Mouse (Mus musculus) brain, embryonic 18.5 days (tissue): ENCODE data around the gene Khdrbs2.
A peak's percentile ranks its signal among the peaks of the same experiment; 100 is the strongest.
"Not testable (repeated sequence)": the region's sequence is repeated elsewhere in the genome, so short reads cannot be mapped to it uniquely, and the experiment has no call there.

Experiments used
- DNase-seq: peaks from one replicate; pipeline ENCODE4 v3.0.0-alpha.2; 2012; ENCODE audit warnings: low read depth, low spot score

Khdrbs2 gene

GRCm38 (mm10) chr1:32471022-32471421 is 298.5 kb downstream of the Khdrbs2 start:
- no peak for DNase-seq

GRCm38 (mm10) chr1:32471502-32472214 is 299.1 kb downstream of the Khdrbs2 start:
- DNase-seq = no peak

DNA sequence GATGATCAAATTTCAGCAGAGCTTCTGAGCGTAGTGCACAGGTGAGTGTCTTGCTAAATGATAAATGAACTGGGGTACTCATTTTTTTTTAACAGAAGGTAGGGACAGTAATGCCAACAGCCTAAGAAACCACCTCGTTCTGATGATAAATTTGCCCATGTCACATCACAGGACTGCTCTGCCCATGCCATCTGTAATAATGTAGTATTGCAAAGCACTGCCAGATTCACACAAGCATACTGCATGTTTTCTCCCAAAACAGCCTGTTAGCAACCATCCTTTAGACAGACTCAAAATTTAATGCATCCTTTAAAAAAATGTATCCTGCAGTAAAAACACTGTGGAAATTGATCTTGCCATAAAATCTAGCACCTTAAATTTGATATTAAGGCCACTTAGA is 315.4 kb downstream of the Khdrbs2 start:
- DNase-seq = no peak

- no peak for DNase-seq
Measured at GRCm38 (mm10) chr1:32503381-32503780, 330.9 kb downstream of the Khdrbs2 start.

- not testable (repeated sequence) for DNase-seq
Measured at GRCm38 (mm10) chr1:32547194-32547593, 374.7 kb downstream of the Khdrbs2 start, which contains the start of gene Gm5415. TSS of gene Gm5415 (minus strand) at chr1:32547294.

GRCm38 (mm10) chr1:32553459-32553858 is 380.9 kb downstream of the Khdrbs2 start:
- no peak for DNase-seq

- DNase-seq = peak; percentile 46
Measured at GRCm38 (mm10) chr1:32553925-32554324, 381.4 kb downstream of the Khdrbs2 start.

DNA sequence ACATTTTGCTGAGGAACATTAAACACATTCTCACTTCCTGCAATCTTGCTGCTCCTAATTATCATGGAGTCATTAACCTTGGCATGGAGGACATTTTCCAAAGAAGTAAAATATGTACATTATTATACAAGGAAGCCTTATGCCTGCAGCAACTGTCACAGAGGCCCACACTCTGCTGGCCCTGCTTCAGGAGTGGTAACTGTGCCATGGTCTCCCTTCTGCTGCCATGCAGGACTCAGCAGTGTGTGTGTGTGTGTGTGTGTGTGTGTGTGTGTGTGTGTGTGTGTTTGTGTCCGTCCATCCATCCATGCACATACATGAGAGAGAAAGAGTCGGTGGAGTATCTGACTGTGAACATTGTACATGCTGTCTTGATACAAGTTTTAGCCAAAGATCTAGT is 396.4 kb downstream of the Khdrbs2 start:
- no peak for DNase-seq

- DNase-seq = no peak
Measured at GRCm38 (mm10) chr1:32626060-32626459, 453.5 kb downstream of the Khdrbs2 start.

DNA sequence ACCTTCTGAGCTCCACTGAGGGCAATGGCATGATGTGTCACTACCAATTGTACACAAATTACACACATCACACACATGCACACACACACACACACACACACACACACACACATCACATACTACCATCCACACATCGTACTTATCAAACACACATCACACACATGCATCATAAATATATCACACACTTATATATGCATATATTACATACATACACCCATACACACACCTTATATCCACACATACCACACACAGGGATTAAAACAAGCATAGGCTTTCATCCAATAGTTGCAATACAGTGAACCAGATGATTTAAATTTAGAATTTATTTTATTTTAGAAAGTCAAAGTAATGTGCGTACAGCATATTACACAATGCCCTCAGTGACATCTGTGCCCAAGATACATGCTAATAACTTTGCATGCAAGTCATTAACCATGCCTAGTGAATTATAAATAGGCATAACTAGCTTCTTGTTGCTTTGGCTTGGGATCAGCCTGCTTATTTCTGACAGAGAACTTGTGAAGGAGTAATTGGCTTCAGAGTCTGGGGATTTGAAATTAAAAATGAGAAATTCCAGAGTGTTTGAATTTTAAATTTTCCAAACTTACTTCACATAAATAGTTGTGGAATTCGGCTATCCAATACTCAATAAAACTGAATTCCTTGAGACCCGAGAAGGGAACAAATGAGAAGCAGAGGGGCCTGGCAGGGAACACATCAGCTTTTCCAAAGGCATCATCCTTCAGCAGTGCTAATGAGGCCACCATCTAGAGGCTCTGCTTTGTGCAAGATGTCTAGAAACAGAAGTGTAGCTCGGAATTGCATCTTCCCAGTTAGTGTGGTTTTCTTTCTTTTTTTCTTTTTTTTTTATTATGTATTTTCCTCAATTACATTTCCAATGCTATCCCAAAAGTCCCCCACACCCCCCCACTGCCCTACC is 460.2 kb downstream of the Khdrbs2 start:
- DNase-seq = peak; percentile 36

DNA sequence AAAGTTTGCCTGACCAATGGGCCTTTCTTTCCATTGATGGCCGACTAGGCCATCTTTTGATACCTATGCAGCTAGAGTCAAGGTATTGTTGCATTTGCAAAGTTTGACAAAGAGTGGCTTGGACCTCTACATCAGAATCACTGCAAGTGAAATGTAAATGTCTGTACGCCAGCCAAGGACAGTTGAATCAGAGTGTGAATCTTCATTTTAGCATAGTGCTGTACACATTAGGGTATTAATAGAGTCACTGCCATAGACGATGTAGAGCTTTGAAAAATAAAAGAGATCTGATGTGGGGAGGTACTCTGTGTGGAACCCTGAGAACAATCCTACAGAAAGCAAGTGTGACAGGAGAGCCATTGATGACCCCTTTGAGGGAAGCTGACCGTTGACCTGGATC is 460.9 kb downstream of the Khdrbs2 start:
- DNase-seq = no peak

GRCm38 (mm10) chr1:32639118-32639517 is 466.6 kb downstream of the Khdrbs2 start:
- DNase-seq = no peak

- no peak for DNase-seq
Measured at GRCm38 (mm10) chr1:32649647-32650209, 477.2 kb downstream of the Khdrbs2 start.

- no peak for DNase-seq
Measured at GRCm38 (mm10) chr1:32693806-32694205, 521.3 kb downstream of the Khdrbs2 start.

- no peak for DNase-seq
Measured at GRCm38 (mm10) chr1:32700132-32700531, 527.6 kb downstream of the Khdrbs2 start.

- peak; percentile 8 for DNase-seq
Measured at GRCm38 (mm10) chr1:32701267-32701666, 528.8 kb downstream of the Khdrbs2 start.
